Mouse (Mus musculus) ES-E14 (cell line): Measurements from ENCODE around the gene Filip1. TPM values are rescaled to one million over a fixed set of nuclear protein-coding genes. Genes with fewer than 3 reads are reported as not detected.

Experiments used
- DNase-seq: peaks from one replicate; pipeline ENCODE4 v3.0.0-alpha.2; 2013; ENCODE audit warnings: low read depth, low spot score
- H3K27ac ChIP-seq: 2 replicates; pipeline ENCODE4 v1.5.1; 2012; ENCODE audit warnings: low read depth, mild to moderate bottlenecking, low read length, moderate library complexity, mixed read lengths; ENCODE audit not compliant: poor library complexity, insufficient read depth, severe bottlenecking
- H3K36me3 ChIP-seq: 2 replicates; pipeline ENCODE4 v1.6.1; 2012; ENCODE audit warnings: mild to moderate bottlenecking, low read length, moderate library complexity, mixed read lengths; ENCODE audit not compliant: control insufficient read depth, poor library complexity, insufficient read depth, severe bottlenecking
- H3K4me1 ChIP-seq, 2 experiments: fragments of 150-350 bp in 1 of 2; sonication (generic) in 1 of 2; 2 replicates each; pipeline ENCODE4 v1.6.1; 2012; ENCODE audit warnings: low read length in 2 of 2, mild to moderate bottlenecking in 1 of 2, mixed read lengths in 1 of 2; ENCODE audit not compliant: control insufficient read depth in 2 of 2, insufficient read depth in 2 of 2, poor library complexity in 1 of 2
- H3K4me3 ChIP-seq, 2 experiments: fragments of 150-350 bp in 1 of 2; sonication (generic) in 1 of 2; 2 replicates each; pipeline ENCODE4 v1.5.1; 2012; ENCODE audit warnings: low read length in 2 of 2, low read depth in 1 of 2, mild to moderate bottlenecking in 1 of 2, mixed read lengths in 1 of 2; ENCODE audit not compliant: insufficient read depth in 1 of 2, poor library complexity in 1 of 2, severe bottlenecking in 1 of 2
- H3K9ac ChIP-seq: 2 replicates; pipeline ENCODE4 v1.6.1; 2012; ENCODE audit warnings: low read depth, mild to moderate bottlenecking, low read length, mixed read lengths; ENCODE audit not compliant: poor library complexity, insufficient read depth, severe bottlenecking
- H3K9me3 ChIP-seq: fragments of 150-350 bp; sonication (generic); 2 replicates; pipeline ENCODE4 v1.6.1; 2012; ENCODE audit warnings: low read depth, mild to moderate bottlenecking, low read length; ENCODE audit not compliant: control insufficient read depth, insufficient read depth
- CHD2 ChIP-seq: IDR thresholded peaks from 2 replicates; pipeline ENCODE4 v1.6.1; 2014; ENCODE audit warnings: mild to moderate bottlenecking, low read depth, low read length, inconsistent platforms
- HCFC1 ChIP-seq: IDR thresholded peaks from 2 replicates; pipeline ENCODE4 v1.6.1; 2012; ENCODE audit warnings: low read length, inconsistent platforms, borderline replicate concordance; ENCODE audit not compliant: insufficient read depth
- MAFK ChIP-seq: IDR thresholded peaks from 2 replicates; pipeline ENCODE4 v1.6.1; 2014; ENCODE audit warnings: mild to moderate bottlenecking, low read depth, low read length, inconsistent platforms; ENCODE audit not compliant: insufficient read depth
- ZC3H11A ChIP-seq: IDR thresholded peaks from 2 replicates; pipeline ENCODE4 v1.6.1; 2012; ENCODE audit warnings: low read depth, mild to moderate bottlenecking, inconsistent platforms, low read length, borderline replicate concordance
- ZNF384 ChIP-seq: IDR thresholded peaks from 2 replicates; pipeline ENCODE4 v1.6.1; 2012; ENCODE audit warnings: low read depth, low read length, inconsistent platforms
- in situ Hi-C, 2 experiments: fragments of 600-800 bp; cut with MboI; formaldehyde crosslinking; loops; one replicate each; pipeline ENCODE4 v1.15.1; 2025; ENCODE audit warnings: low sequenced_read_pairs in 2 of 2, inconsistent platforms in 1 of 2; ENCODE audit not compliant: unreplicated experiment in 2 of 2
- total RNA-seq: library from RNA; depleted of rRNA; stranded (reverse); fragments of 300-350 nt; gene quantifications from 2 replicates; pipeline ENCODE4 v1.2.3, GENCODE M21; 2012

The Filip1 gene
- total RNA-seq, 1 experiment: 0.09 TPM

GRCm38 (mm10) chr9:79894665-79895064 is 118.0 kb downstream of the Filip1 start:
- TF ChIP-seq CHD2 (no peak), MAFK (no peak), HCFC1 (no peak), ZC3H11A (no peak), ZNF384 (no peak)
- Histone ChIP-seq H3K36me3 (no peaks in the 10 kb centered on the region), H3K9ac (no peak overlapping the region), H3K4me3 (no peak overlapping the region), H3K9me3 (no peaks in the 10 kb centered on the region), H3K27ac (no peak overlapping the region), H3K4me1 (no peaks in the 10 kb centered on the region)
- DNase-seq: no peak
- in situ Hi-C loops: no loop called here

- H3K4me1 ChIP-seq: no peaks in the 10 kb centered on the region
- H3K36me3 ChIP-seq: no peaks in the 10 kb centered on the region
- in situ Hi-C loops: no loop called here
- H3K9ac ChIP-seq: no peak overlapping the region
- no peak overlapping the region for H3K4me3 ChIP-seq
- no peaks in the 10 kb centered on the region for H3K9me3 ChIP-seq
- DNase-seq: no peak
- H3K27ac ChIP-seq: no peak overlapping the region
- no peak for TF ChIP-seq ZC3H11A
- TF ChIP-seq ZNF384: no peak
- no peak for TF ChIP-seq HCFC1
- TF ChIP-seq MAFK: no peak
- TF ChIP-seq CHD2: no peak
These were observed 118.6 kb downstream of the Filip1 start for GRCm38 (mm10) chr9:79893841-79894612.

- Histone ChIP-seq H3K4me1 (no peaks in the 10 kb centered on the region), H3K9me3 (no peaks in the 10 kb centered on the region), H3K9ac (no peak overlapping the region), H3K36me3 (no peaks in the 10 kb centered on the region), H3K4me3 (no peak overlapping the region), H3K27ac (no peak overlapping the region)
- no peak for DNase-seq
- in situ Hi-C loops: no loop called here
- TF ChIP-seq ZC3H11A (no peak), ZNF384 (no peak), CHD2 (no peak), HCFC1 (no peak), MAFK (no peak)
These were observed 120.5 kb downstream of the Filip1 start for GRCm38 (mm10) chr9:79892183-79892582.

- in situ Hi-C loops: no loop called here
- H3K27ac ChIP-seq: no peak overlapping the region
- no peaks in the 10 kb centered on the region for H3K4me1 ChIP-seq
- no peaks in the 10 kb centered on the region for H3K36me3 ChIP-seq
- TF ChIP-seq ZC3H11A: no peak
- no peak for TF ChIP-seq ZNF384
- no peak for TF ChIP-seq HCFC1
- TF ChIP-seq MAFK: no peak
- no peak for TF ChIP-seq CHD2
- no peak overlapping the region for H3K4me3 ChIP-seq
- H3K9me3 ChIP-seq: no peaks in the 10 kb centered on the region
- H3K9ac ChIP-seq: no peak overlapping the region
- DNase-seq: no peak
These were observed 122.2 kb downstream of the Filip1 start for GRCm38 (mm10) chr9:79890488-79890887.
